Mouse (Mus musculus) midbrain, embryonic 12.5 days (tissue): ENCODE measurements around the gene Armh3. TPM values are rescaled to one million over a fixed set of nuclear protein-coding genes. Genes with fewer than 3 reads are reported as not detected.

Experiments
- ATAC-seq: fragments of 200-750 bp; cut with Nextera tagmentation; 2 replicates; pipeline ENCODE4 v1.8.0; 2017; ENCODE audit warnings: low read depth, moderate TSS enrichment, moderate library complexity; ENCODE audit not compliant: low FRiP score
- H3K27ac ChIP-seq: fragments of 300-500 bp; sonication (generic); replicated peaks from 2 replicates; pipeline ENCODE4 v1.5.1; 2016; ENCODE audit warnings: mild to moderate bottlenecking
- H3K27me3 ChIP-seq: fragments of 300-500 bp; sonication (generic); 2 replicates; pipeline ENCODE4 v1.6.1; 2016; ENCODE audit warnings: mild to moderate bottlenecking
- H3K36me3 ChIP-seq: fragments of 300-500 bp; sonication (generic); 2 replicates; pipeline ENCODE4 v1.6.1; 2016
- H3K4me1 ChIP-seq: fragments of 300-500 bp; sonication (generic); 2 replicates; pipeline ENCODE4 v1.6.1; 2016
- H3K4me2 ChIP-seq: fragments of 300-500 bp; sonication (generic); replicated peaks from 2 replicates; pipeline ENCODE4 v1.6.1; 2016; ENCODE audit warnings: mild to moderate bottlenecking, moderate library complexity
- H3K4me3 ChIP-seq: fragments of 300-500 bp; sonication (generic); 2 replicates; pipeline ENCODE4 v1.5.1; 2016; ENCODE audit warnings: mild to moderate bottlenecking
- H3K9ac ChIP-seq: fragments of 300-500 bp; sonication (generic); replicated peaks from 2 replicates; pipeline ENCODE4 v1.6.1; 2016; ENCODE audit warnings: mild to moderate bottlenecking, moderate library complexity
- H3K9me3 ChIP-seq: fragments of 300-500 bp; sonication (generic); 2 replicates; pipeline ENCODE4 v1.6.1; 2016; ENCODE audit warnings: mild to moderate bottlenecking
- WGBS: fragments of 180-500 bp; shearing (Covaris S2); methylation state at CpG from one replicate; pipeline ENCODE4 v1.1.7; 2016; 5-methylcytosine and 5-hydroxymethylcytosine counted together
- polyA plus RNA-seq: library from polyadenylated mRNA; unstranded; fragments of >200 nt; fragmentation: Nextera tagmentation; extraction: Ambion mirVana; gene quantifications from 2 replicates; pipeline ENCODE4 v1.2.1, GENCODE M21; 2016

The Armh3 gene
- polyA plus RNA-seq, 1 experiment from 2014 or later, result 20.9 TPM

DNA sequence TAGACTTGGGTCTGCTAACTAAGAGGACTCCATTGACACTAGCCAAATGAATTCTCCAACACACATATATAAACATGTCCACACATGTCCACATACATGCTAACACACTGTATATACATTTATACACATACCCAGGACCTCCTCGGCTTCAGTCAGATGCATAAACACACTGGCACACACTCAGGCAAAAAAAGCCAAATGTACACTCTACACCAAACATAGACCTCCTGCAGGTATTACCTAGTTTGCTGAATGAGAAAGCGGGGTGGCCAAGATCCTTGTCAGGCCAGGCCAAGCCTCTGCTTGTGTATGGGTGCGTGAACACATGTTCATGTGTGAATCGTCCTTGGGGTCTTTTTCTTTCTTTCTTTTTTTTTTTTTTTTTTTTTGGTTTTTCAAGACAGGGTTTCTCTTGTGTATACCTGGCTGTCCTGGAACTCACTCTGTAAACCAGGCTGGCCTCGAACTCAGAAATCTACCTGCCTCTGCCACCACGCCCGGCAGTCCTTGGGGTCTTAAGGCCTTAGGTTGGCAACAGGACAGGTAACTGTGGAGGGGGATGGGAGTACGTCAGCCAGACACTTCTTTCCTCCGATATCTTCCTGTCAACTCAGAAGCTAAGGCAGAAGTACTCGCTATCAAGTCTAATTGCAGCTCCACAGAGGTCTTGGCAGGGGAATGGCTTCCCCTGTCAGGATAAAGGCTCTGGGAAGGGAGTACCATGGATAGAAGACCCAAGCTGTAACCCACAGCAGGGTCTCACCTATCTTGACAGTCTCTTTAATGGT, 32.1 kb upstream of the Armh3 start:
- no peaks in the 10 kb centered on the region for H3K4me1 ChIP-seq
- H3K9ac ChIP-seq, result no peak overlapping the region
- 96% methylated on average over 10 of the region's 10 CpGs for whole genome bisulfite sequencing
- H3K36me3 ChIP-seq, result peaks cover 46% of the 10 kb centered on the region
- no peak overlapping the region for H3K4me2 ChIP-seq
- no peaks in the 10 kb centered on the region; the same call in 1 of the 2 replicates for H3K9me3 ChIP-seq
- ATAC-seq, result no peak
- H3K27me3 ChIP-seq, result no peaks in the 10 kb centered on the region
- H3K4me3 ChIP-seq, result no peak overlapping the region
- H3K27ac ChIP-seq, result no peak overlapping the region

- no peak for ATAC-seq
- Histone ChIP-seq H3K4me2 (no peak overlapping the region), H3K4me3 (no peak overlapping the region), H3K4me1 (no peaks in the 10 kb centered on the region), H3K9ac (no peak overlapping the region), H3K27me3 (no peaks in the 10 kb centered on the region), H3K9me3 (no peaks in the 10 kb centered on the region; the same call in 1 of the 2 replicates), H3K36me3 (peaks cover 39% of the 10 kb centered on the region), H3K27ac (no peak overlapping the region)
- 100% methylated on average over 1 of the region's 1 CpGs for WGBS
Observed at GRCm38 (mm10) chr19:46029652-46030051, 31.4 kb upstream of the Armh3 start.

DNA sequence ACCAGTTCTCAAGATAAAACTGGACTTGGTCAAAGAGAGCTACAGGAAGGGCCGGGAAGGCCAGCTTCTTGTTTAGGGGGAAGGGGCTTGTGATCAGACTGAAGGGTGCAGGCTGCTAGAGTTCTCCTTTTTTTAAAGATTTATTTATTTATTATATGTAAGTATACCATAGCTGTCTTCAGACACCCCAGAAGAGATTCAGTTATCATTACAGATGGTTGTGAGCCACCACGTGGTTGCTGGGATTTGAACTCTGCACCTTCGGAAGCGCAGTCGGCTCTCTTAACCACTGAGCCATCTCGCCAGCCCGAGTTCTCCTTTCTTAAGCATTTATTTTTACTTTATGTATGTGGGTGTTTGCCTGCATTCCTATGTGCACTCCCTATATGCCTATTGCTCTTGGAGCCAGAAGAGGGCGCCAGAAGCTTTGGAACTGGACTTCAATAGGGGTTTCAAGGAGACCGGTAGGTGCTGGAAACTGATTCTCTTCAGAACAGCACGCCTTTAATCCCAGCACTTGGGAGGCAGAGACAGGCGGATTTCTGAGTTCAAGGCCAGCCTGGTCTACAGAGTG, 30.5 kb upstream of the Armh3 start:
- Histone ChIP-seq H3K9me3 (no peaks in the 10 kb centered on the region; the same call in 1 of the 2 replicates), H3K9ac (no peak overlapping the region), H3K4me1 (no peaks in the 10 kb centered on the region), H3K4me2 (no peak overlapping the region), H3K4me3 (no peak overlapping the region), H3K36me3 (peaks cover 31% of the 10 kb centered on the region), H3K27ac (no peak overlapping the region), H3K27me3 (no peaks in the 10 kb centered on the region)
- WGBS, result 76% methylated on average over 11 of the region's 11 CpGs
- no peak for ATAC-seq

- no peak for ATAC-seq
- WGBS, result 63% methylated on average over 8 of the region's 8 CpGs
- no peak overlapping the region for H3K4me3 ChIP-seq
- no peaks in the 10 kb centered on the region for H3K4me1 ChIP-seq
- no peak overlapping the region for H3K9ac ChIP-seq
- H3K27me3 ChIP-seq, result no peaks in the 10 kb centered on the region
- no peaks in the 10 kb centered on the region; the same call in 1 of the 2 replicates for H3K9me3 ChIP-seq
- H3K36me3 ChIP-seq, result peaks cover 8% of the 10 kb centered on the region
- H3K27ac ChIP-seq, result no peak overlapping the region
- H3K4me2 ChIP-seq, result no peak overlapping the region
Observed at GRCm38 (mm10) chr19:46026567-46026966, 28.3 kb upstream of the Armh3 start.

DNA sequence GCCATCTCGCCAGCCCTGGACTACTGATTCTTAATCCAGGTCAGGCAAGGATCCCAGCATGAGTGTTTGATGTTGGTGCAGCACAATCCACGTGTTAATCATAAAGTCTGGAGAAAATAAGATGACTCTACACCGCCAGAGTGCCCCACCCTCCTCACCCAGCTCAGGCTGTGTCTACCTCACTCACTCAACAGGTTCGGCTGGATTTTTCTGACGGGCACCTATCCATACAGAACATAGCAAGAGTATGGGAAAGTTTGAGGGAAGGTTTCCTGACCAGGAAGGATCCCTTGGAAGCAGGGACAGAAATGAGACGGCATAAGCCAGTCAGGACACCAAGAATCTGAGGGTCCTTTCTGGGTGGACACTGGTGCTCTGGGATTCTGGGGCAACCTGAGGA, 26.7 kb upstream of the Armh3 start:
- H3K27me3 ChIP-seq, result no peaks in the 10 kb centered on the region
- H3K4me3 ChIP-seq, result no peak overlapping the region
- ATAC-seq, result no peak
- H3K9ac ChIP-seq, result no peak overlapping the region
- no peak overlapping the region for H3K27ac ChIP-seq
- 83% methylated on average over 6 of the region's 6 CpGs for WGBS
- H3K4me2 ChIP-seq, result no peak overlapping the region
- no peaks in the 10 kb centered on the region for H3K4me1 ChIP-seq
- H3K9me3 ChIP-seq, result no peaks in the 10 kb centered on the region; the same call in 1 of the 2 replicates
- 0 out of 2 replicates have a peak, but pooled peaks cover 3% of the 10 kb centered on the region for H3K36me3 ChIP-seq

DNA sequence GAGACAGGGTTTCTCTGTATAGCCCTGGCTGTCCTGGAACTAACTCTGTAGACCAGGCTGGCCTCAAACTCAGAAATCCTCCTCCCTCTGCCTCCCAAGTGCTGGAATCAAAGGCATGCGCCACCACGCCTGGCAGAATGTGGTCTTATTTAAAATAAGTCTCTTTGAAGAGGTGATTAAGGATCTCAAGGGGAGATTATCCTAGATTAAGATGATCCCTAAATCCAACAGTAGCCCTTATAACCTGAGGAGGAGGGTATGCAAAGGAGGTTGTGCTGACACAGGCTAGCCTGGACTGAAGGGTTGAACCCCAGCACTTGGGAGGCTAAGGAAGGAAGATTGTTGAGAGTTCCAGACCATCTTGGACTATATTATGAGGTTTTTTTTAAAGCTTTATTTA, 17.7 kb upstream of the Armh3 start:
- Histone ChIP-seq H3K9me3 (no peaks in the 10 kb centered on the region), H3K4me2 (no peak overlapping the region), H3K27me3 (no peaks in the 10 kb centered on the region), H3K4me3 (no peak overlapping the region), H3K27ac (no peak overlapping the region), H3K4me1 (no peaks in the 10 kb centered on the region), H3K36me3 (no peaks in the 10 kb centered on the region), H3K9ac (no peak overlapping the region)
- WGBS, result 53% methylated on average over 2 of the region's 2 CpGs
- no peak for ATAC-seq

GRCm38 (mm10) chr19:46014572-46015178, 16.4 kb upstream of the Armh3 start:
- ATAC-seq, result no peak; the same call in 1 of the 2 replicates

DNA sequence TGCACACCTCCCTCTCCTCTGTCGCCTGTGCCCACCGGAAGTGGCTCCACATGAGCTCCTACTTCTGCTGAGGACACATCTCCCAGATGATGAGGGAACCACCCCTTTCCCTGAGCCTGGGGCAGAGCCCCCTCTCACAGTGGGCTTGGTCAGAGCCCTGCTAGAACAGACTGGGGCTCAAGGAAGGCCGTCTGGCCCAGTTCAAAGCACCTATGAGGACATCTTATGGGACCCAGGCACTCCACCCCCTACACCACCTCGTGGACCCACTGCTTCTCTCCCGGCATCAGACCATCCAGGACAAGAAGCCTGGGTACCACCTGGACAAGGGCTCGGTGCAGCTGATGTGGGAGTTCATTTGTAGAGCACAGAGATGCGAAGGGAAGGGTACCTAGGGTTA, 7.4 kb upstream of the Armh3 start:
- Histone ChIP-seq H3K36me3 (no peaks in the 10 kb centered on the region), H3K4me2 (no peak overlapping the region), H3K27me3 (peaks cover 39% of the 10 kb centered on the region), H3K9ac (no peak overlapping the region), H3K4me3 (no peak overlapping the region), H3K9me3 (no peaks in the 10 kb centered on the region), H3K27ac (no peak overlapping the region), H3K4me1 (peaks cover 15% of the 10 kb centered on the region)
- ATAC-seq, result no peak
- whole genome bisulfite sequencing, result 88% methylated on average over 7 of the region's 7 CpGs

More at GRCm38 (mm10) chr19:46014572-46015178, 16.4 kb upstream of the Armh3 start:
- Histone ChIP-seq H3K27me3 (no peaks in the 10 kb centered on the region), H3K27ac (no peak overlapping the region), H3K9me3 (no peaks in the 10 kb centered on the region), H3K4me1 (no peaks in the 10 kb centered on the region), H3K4me3 (no peak overlapping the region), H3K36me3 (no peaks in the 10 kb centered on the region), H3K4me2 (no peak overlapping the region), H3K9ac (no peak overlapping the region)
- WGBS, result 41% methylated on average over 12 of the region's 12 CpGs

DNA sequence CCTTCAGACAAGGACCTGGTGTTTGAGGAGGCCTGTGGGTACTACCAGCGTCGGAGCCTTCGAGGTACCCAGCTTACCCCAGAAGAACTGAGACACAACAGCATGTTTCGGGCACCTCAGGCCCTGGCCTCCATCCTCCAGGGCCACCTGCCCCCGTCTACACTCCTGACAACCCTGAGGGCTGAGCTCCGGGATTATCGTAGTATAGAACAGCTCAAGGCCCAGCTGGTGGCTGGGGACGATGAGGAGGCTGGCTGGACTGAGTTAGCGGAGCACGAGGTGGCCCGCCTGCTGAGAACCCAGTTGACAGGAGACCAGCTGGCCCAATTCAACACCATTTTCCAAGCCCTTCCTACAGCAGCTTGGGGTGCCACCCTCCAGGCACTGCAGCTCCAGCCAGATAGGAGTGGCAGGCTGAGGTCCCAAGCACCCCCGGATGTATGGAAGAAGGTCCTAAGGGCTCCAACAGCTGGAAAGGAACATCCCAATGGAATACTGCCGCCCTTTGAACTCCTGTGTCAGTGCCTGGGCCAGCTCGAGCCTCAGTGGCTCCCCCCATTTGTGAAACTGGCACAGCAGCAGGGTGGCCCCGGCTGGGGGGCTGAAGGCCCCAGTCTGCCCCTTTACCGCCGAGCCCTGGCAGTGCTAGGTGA, 6.7 kb upstream of the Armh3 start:
- no peak overlapping the region for H3K4me2 ChIP-seq
- H3K9me3 ChIP-seq, result no peaks in the 10 kb centered on the region
- ATAC-seq, result no peak
- no peak overlapping the region for H3K4me3 ChIP-seq
- H3K27ac ChIP-seq, result no peak overlapping the region
- peaks cover 15% of the 10 kb centered on the region for H3K4me1 ChIP-seq
- no peak overlapping the region for H3K9ac ChIP-seq
- H3K27me3 ChIP-seq, result peaks cover 39% of the 10 kb centered on the region
- WGBS, result 62% methylated on average over 17 of the region's 17 CpGs
- no peaks in the 10 kb centered on the region for H3K36me3 ChIP-seq

DNA sequence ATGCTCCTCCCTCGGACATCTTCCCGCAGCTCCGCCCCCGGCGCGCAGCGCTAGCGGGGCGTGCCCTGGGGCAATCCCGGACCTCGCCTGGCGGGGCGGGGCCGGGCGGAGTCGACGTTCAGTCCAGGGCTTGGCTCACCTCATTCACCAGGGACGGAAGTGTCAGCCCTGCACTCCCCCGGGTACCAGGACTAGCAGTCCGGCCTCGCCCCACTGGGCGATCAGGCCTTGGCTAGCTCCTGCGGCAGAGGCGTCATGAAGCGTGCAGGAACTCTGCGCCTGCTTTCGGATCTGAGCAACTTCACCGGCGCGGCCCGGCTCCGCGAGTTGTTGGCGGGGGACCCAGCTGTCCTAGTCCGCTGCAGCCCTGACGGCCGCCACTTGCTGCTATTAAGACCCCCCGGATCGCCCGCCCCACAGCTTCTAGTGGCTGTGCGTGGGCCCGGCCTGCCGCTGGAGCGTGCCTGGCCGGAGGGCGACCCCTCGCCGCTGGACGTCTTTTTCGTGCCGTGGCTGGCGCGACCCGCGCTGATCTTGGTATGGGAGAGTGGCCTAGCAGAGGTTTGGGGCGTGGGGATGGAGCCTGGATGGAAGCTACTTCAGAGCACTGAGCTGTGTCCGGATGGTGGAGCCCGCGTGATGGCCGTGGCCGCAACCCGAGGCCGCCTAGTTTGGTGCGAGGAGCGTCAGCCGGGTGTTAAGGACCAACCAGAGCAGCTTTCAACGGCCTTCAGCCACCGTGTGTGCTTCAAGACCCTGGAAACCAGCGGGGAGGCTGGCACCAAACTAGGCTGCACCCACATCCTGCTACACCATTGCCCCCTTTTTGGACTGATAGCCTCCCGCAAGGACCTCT, 5.3 kb upstream of the Armh3 start, which contains the start of gene Hps6:
Gene Hps6, plus strand, starts transcription at position 138 of the 856 bp plus-strand sequence.
- peak within 1 kb of the TSS; percentile 65 for H3K9ac ChIP-seq
- no peaks in the 10 kb centered on the region for H3K36me3 ChIP-seq
- H3K9me3 ChIP-seq, result no peaks in the 10 kb centered on the region
- ATAC-seq, result peak; percentile 61
- WGBS, result 2% methylated on average over 70 of the region's 70 CpGs
- H3K4me1 ChIP-seq, result peaks cover 15% of the 10 kb centered on the region
- H3K27ac ChIP-seq, result no peak within 1 kb of the TSS
- peaks cover 39% of the 10 kb centered on the region for H3K27me3 ChIP-seq
- peak within 1 kb of the TSS; percentile 97 for H3K4me2 ChIP-seq
- peak within 1 kb of the TSS; percentile 57 for H3K4me3 ChIP-seq

DNA sequence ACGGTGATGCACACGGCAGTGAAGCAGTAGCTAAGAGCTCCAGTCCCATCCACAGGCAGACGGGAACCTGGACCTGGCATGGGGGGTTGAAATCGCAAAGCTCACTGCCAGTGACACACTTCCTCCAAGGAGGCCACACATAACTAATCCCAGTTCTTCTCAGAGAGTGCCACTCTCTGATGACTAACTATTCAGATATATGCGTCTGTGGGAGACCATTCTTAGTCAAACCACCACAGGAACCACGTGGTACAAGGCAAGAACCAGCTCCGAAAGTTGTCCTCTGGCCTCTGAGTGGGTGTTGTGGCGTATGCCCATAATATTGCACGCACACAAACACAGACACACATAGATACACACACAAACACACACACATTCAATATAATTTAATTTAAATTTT, 4.0 kb upstream of the Armh3 start:
- Histone ChIP-seq H3K9me3 (no peaks in the 10 kb centered on the region), H3K4me2 (no peak overlapping the region), H3K4me1 (peaks cover 20% of the 10 kb centered on the region), H3K27me3 (peaks cover 39% of the 10 kb centered on the region), H3K9ac (no peak overlapping the region), H3K36me3 (no peaks in the 10 kb centered on the region), H3K4me3 (no peak overlapping the region), H3K27ac (no peak overlapping the region)
- ATAC-seq, result no peak
- WGBS, result 85% methylated on average over 9 of the region's 9 CpGs
